Mouse (Mus musculus): ENCODE results near the gene Sox5.

The Sox5 gene

DNA sequence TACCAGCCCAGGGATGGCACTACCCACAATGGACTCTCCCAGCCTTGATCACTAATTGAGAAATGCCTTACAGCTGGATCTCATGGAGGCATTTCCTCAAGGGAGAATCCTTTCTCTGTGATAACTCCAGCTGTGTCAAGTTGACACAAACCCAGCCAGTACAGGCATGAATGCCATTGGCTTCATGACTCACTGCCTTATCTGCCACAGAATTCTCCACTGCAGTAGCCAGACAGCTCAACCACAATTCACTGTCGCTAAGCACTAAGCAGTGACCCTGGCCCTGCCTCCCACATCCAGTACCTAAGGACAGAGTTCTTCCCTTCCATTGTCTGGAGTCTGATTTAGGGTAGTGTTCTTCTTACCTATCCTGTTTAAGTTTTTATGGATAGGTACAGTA, 65.4 kb downstream of the Sox5 start:
- DNase-seq (ENCODE audit: low spot score in 2 of 2), result no peak

DNA sequence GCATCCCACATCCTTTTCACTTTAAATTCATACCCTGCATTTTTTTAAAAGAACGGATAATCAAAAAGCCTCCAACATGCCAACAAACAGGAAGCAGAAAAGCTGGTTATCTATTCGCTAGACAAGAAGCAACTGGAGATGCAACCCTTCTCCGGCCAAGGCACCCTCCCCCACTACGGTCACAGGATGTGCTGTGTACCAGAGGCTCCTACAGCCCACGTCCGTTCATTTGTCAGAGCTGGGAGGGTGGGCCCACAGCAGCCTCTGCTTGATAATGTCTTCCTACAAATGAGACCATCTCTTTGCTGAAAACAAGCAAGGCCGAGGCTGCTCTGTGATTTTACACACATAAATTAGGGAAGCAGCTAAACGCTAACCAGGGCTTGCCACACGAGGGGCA, 69.9 kb downstream of the Sox5 start:
- DNase-seq (ENCODE audit: low spot score in 2 of 2), result no peak

DNA sequence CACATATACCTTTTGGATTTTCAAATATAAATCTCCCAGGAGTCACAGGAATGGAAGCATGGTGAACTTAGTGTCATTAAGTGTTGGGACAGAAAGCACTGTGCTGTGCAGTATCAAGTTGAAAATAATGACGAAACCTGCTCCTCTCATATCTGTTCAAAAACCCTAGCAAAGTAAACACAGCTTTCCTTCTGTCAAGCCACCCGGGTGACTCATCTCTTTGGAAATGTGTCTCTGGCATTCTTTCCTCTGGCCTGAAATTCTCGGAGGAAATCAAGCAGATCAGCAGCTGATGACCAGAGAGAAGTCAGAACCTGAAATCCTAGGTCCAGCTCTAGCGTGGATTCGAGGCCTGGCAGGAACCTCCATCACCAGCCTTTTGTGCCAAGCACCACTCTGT, 71.0 kb downstream of the Sox5 start:
- DNase-seq (ENCODE audit: low spot score in 2 of 2), result peak in 1 of 2 experiments; percentile 17

DNA sequence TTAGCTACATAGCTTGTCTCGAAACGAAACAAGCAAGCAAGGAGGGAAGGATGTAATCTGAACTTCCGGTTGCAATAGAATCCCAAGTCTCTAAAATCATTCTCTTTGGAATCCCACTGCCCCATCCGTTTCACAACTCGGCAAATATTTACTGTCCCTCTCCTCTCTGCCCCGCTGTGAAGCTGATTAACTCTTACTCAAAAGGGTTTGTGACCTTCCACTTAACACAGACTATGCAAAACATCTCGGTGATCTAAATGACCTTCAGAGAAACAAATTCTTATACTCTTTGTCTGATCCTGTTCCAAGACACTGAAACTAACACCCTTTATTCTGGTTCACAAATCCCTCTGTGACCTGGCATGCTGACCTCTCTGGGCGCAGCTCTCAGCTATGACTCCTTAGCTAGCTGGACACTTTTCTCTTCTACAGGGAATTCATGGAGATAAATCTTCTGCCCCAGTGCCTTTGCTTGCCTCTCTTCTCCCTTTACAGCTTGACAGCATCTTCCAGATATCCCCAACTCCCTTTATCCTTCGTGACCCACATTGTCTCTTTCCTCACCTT, 72.1 kb downstream of the Sox5 start:
- DNase-seq (ENCODE audit: low spot score in 2 of 2), result no peak

DNA sequence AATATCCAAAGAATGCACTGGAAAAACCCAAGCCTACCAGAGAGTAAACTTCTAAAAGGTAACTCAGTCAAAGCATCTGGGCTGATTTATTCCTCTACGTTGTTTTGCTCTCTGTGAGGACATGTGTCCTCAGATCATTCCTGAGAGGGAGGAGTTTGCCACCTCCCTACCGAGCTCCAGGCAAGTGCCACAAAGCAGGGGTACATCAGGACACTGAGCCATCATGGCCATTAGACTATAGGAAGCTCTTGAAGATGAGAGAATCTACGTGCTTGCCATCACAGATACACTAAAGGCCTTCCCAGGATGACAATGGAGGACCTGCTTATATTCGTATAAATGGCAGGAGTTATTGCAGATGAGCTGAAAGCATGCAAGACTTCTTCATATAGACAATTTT, 73.4 kb downstream of the Sox5 start:
- no peak for DNase-seq (ENCODE audit: low spot score in 2 of 2)

DNA sequence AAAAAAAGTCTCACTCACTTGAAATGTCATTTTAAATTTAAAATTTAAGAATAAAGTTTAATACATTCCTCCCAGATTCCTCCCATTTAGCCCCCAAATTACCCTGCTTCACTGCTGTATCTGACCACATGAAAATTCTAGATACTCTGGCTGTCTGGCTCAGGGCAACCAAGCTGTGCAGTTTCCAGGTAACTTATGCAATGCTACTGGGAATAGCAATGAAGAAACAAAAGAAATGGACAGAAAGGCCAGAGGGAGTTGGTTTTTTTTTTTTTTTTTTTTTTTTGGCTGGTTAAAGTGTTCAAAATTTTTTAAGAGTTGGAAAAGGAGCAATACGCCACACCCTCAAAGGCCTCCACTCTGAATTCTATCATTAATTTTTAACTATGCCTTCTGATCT, 73.8 kb downstream of the Sox5 start:
- DNase-seq (ENCODE audit: low spot score in 2 of 2), result no peak

DNA sequence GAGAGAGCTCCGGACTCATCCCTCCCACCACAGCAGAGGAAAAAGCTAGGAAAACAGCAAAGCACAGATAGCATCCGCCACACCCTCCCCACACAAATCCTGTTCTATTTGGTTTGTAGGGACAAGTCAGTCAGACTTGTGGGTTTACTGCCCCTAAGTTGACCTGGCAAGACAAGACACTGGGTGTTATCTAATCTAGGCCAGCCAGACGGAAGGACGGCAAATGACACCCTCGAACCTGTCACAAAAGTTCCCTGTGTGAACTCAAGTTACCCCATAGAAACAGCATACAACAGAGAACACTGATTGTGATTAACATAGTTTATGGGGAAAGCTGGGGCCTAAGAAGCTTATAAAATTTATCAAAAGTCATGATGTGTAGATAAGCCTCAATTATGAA, 76.8 kb downstream of the Sox5 start:
- no peak for DNase-seq (ENCODE audit: low spot score in 2 of 2)

DNA sequence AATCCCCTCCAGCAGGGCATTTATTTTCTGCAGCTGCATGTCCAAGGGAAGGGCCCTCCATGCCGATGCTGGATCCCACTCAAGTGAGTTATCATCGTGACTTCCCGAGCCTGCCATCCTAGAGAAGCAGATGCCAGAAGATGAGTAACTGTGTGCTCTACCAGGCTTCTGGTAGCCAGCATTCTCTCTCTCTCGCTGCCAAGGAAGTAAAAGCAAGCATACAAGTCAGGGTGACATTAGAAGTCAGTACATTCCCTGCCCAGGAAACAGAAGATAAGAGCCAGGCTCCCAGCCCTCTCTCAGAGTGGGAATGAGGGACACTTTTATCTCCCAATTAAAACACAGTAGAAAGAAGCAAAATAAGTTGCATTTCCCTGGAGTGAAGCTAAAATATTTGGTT, 86.1 kb downstream of the Sox5 start:
- DNase-seq (ENCODE audit: low spot score in 2 of 2), result peak in 1 of 2 experiments; percentile 21

DNA sequence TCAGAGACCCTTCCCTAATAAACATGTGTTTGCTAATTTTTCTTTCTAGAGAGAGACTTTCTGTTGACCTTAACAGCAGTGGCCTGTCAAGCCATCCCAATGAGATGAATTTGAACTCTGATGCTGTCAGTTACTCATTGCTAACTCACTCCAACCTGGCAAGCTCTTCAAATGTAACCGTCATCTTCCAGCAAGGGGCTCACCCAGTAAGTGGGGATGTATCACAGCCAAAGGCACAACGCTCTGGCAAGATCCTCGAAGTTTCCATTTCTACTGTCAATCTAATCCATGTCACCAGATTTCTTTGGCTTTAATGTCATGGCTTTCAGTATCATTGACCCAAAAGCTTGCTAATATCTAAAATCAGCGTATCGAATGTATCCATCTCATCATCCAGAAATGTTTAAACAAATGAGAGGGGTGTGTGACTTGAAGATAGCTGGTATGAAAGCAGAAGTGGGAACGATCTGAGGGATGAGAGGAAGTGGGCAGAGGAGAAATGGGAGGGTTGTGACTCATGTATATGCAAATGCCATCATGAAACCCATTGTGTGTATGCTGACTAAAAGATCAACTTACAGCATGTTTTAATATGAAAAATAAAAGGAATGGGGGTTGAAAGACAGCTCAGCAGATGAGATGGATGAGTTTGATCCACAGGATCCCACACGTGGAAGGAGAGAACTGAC, 88.4 kb downstream of the Sox5 start:
- DNase-seq (ENCODE audit: low spot score in 2 of 2), result no peak

DNA sequence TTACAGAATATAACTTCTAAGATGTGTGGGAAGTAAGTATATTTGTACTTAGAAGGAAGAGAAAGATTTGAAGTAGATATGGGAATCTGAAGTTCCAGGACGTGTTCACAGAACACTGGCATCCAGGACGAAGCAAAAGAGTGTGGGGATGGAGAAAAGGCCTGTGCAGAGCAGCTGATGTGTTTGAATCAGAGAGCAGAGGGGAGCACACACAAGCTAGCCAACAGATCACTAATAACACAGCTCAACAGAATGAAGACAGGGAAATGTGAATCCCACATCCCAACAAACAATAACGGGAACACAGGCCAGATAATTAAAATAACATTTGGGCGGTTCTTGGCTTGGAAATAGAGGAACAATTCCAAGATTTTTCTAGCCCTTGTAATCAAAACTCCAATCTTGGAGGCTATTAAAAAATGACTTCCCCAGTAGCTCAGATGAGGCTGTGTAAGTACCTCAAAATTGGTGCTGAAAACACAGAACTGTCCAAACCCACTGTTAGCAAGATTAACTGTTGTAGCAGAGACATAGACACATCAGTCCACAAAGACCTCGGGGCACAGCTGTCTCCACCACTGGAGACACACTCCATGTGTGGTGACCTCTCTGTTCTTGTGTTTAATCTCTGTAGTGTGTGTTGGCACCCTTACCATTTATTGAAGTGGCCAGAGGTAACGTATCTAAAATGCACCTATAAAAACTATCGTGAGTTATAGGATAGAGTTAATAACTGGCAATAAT, 90.3 kb downstream of the Sox5 start:
- no peak for DNase-seq (ENCODE audit: low spot score in 2 of 2)

DNA sequence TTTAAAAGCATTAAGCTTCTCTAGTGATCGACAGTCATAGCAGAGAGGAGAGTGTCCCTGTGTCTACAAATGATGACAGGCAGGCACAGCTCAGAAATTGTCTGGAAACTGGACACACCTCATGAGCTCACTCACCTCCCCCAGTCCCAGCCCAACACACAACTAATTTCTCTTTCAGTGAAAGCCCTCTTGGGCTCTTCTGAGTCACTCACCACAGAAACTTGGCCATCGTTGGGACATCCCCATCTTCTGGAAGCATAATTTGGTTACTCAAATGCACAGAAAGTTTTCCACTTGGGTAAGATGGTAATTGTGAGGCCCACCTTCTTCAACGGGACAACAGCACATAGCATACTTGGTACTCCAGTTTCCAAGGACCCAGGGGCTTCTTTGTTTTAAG, 92.7 kb downstream of the Sox5 start:
- no peak for DNase-seq (ENCODE audit: low spot score in 2 of 2)

DNA sequence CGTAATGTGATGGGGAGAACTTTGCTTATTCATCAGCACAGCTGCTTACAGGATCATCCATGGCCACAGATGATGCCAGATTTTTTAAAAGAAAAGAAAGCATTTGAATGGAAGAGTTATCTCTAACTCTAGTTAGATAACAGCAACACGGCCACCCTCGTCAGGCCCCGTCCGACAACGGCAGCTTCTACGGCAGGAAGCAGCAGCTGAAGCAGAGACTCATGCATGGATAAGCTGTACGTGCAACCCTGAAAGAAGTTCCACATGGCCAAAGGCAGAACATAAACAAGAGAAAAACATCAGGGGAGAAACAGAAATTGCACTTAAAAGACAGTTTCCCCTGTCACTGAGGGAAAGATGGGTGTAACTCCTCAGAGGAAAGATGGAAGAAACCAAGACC, 94.1 kb downstream of the Sox5 start:
- no peak for DNase-seq (ENCODE audit: low spot score in 2 of 2)

DNA sequence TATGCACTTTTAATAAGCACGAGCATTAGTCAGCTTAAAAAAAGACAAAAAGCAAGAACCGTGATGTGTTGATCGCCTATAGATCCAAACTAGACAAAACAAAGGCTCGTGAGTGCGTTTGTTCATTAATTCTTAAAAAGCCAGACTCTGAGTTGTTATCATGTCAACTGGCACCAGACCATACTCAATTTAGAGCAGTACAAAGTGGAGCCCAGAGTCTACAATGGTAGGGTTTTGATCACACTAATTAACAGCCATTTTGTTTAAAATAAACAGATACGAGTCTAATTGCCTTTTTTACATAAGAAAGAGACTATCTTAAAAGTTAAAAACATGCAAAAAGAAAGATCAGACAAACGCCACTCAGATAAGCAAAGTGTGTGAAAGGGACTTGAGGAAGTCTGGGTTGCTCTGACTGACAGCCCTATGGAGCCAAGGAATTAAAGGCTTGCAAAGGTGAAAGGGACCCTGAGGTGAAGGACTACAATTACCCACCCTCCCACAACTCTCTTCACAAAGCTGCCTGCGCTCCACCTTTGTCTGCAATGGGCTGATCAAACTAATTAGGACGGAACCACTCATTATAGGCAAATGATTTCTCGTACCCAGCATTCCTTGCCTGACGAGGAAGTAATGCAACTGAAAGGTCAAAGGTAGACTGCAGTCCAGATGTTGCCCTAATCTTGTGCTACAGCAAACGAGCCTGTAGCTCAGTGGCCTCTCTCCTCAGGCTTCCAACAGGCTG, 100.6 kb downstream of the Sox5 start:
- no peak for DNase-seq (ENCODE audit: low spot score in 2 of 2)

DNA sequence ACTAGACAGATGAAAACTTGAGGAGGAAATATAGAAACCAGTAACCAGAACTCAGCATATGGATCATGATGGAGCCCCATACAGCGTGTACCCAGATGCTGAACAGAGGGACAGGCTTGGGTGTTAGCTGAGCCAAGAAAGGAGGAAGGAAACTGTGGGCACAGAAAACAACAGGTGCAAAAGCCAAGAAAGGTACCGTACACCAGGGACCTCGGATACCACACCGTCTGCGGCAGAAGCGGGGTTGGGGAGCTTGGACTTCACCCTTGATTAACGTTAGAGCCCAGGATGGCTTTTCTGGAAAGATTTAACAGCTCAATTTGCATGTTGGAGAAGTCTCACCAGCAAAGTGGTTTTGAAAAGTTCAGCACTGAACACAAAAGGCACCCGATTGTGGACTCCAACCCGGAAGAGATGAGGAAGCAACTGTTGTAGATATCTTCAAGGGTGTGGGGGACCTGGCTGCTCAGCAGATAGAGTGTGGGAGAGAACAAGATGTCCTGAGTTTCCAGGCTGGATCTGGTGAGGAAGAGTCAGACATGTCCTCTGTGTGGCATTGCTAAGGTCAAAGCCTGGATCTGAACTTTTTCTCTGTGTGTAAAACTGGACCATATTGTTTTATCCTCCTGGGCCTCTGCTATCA, 104.2 kb downstream of the Sox5 start:
- DNase-seq (ENCODE audit: low spot score in 2 of 2), result no peak

DNA sequence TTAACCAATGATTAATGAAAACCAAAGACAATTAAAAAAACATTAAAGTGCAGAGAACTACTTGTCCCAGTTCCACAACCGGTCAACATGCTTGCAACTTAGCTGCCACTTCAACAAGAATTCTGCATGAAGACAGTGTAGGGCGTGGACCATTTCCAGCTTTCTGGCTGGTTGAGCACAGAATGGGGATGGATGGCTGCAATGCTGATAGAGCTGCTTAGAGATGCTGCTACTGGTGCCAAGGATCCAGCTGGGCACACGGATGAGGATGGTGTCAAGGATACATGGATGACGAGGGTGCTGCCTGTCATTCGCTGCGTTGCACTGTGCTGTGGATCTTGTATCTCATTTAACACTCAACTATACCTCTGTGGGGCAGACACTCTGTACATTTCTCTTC, 106.7 kb downstream of the Sox5 start:
- DNase-seq (ENCODE audit: low spot score in 2 of 2), result no peak

DNA sequence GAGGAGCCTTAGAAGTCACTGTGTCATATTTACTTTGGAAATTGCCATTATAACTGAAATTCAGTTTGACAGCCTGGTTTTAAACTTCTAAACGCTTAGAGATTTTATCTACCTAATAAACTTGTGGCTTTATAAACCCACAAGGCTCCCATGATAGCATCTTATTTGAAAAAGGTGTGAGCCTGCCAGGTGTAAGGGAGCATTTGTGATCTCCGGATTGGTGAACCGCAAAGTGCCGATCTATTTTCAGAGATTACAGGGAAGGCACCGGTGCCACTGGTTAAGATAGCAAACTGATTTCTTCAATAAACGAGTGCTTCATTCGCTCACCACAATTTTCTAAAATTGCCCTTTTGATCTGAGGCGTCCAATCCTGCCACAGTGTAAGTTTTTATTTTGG, 107.9 kb downstream of the Sox5 start:
- DNase-seq (ENCODE audit: low spot score in 2 of 2), result no peak

DNA sequence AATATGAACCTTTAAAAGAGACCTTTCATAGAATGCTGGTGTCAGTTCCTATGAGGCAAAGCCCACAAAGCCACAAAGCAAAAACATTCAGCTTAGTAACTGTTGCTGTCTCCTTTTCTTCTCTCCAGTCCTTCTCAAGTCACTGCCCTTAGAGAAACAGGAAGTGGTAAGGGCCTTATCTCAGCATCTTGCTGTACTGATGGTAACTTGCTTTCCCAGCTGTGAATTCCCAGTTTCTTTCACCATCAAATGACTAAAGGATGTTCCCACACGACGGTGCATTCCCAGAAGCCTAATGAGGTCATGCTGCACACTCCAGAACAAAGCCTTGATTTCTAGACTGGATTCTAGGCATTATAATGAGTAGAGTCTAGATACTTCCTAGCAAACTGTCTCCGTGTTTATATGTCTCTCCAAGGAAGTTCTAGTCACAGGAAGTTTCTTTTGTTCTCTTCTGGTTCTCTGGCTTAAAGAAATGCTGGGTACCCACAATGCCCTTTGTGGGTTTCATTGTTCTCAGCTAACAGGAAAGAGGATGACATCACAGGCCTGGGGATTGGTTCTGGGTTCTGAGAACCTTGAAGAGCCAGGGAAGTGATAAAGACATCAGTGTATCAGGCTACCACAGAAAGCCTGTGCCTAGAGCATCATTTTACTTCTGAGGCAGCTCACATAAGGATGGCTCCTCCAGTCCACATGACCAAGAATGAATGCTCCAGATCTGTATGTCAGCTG, 111.2 kb downstream of the Sox5 start:
- DNase-seq (ENCODE audit: low spot score in 2 of 2), result no peak

DNA sequence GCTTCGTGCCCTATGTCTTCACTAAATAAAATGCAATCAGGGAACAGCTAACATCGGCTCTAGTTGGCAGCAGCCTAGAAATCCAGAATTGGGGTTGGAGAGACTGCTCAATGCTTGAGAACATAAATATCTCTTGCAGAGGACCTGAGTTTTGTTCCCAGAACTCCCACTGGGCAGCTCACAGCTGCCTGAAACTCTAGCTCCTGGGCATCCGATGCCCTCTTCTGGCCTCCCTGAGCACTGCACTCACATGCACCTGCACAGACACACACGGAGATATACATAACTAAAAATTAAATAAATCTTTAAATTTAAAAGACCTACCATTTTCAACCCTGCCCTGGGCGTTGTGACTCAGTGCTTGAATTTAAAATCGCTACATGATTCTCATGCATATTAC, 115.2 kb downstream of the Sox5 start:
- no peak for DNase-seq (ENCODE audit: low spot score in 2 of 2)

DNA sequence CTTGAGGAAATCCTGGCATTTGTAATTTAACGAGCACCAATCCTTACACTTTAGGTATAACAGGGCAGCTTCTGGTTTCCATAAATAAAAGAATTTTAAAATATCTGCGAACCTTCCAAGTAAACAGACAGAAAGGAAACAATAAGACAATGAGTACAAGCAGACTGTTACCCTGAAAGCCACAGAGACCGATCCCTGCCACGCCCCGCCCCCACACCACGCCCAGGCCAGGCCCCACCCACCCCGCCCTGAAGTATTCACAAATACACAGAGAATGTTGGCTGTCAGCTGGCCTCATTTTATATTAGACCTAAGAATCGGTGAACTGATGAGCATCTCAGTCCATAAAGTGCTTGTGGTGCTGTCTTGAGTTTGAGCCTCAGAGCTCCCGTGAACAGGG, 117.0 kb downstream of the Sox5 start:
- no peak for DNase-seq (ENCODE audit: low spot score in 2 of 2)

DNA sequence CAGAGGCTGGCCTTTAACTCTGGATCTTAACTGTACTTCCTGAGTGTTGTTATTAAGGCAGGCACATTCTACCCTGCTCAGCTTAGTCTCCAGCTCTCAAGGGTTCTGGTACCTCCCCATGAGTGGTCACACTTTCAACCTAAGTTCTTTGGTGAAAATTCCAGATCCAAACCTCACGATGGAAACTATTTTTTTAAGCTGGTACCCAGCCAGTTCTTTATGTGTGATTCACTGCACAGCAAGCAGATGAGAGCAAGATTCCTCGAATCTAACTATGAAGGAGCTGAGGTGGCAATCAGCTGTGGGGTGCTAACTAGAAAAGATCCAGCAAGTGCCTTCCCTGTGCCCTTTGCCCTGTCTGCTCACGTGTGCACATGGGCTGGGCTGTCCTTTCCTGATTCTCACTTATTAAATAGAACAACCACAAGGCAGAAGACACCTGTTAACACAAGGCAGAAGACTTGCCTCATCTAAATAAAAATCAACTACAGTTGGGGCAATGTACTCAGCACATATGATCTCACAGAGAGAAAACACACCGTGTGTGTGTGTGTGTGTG, 118.2 kb downstream of the Sox5 start:
- DNase-seq (ENCODE audit: low spot score in 2 of 2), result no peak

Measured in left cerebral cortex, adult 9 months (tissue).